1 mouse cellular context compared by ENCODE assay signal in genomic region chr1:160982887-160983286, GRCm38 (mm10).
TF ChIP-seq lines count a peak whose summit lies in the region.

No protein-coding gene starts in this region.

TF ChIP-seq in CH12.LX, 34 proteins besides CTCF, POLR2A, EP300 and RAD21:
- TF ChIP-seq GABPA (IDR thresholded peaks at IDR 0.05; ENCODE audit: insufficient replicate concordance, low read depth, low read length) (no peak), POLR2AphosphoS2 (IDR thresholded peaks at IDR 0.05; ENCODE audit: low read depth, low read length) (no peak), USF2 (conservative IDR thresholded peaks at IDR 0.05; ENCODE audit: low read depth, low read length) (no peak), JUN (IDR thresholded peaks at IDR 0.05; ENCODE audit: insufficient read depth, low read depth, low read length) (no peak), ZNF384 (IDR thresholded peaks at IDR 0.05; ENCODE audit: low read depth, low read length) (no peak), RCOR1 (conservative IDR thresholded peaks at IDR 0.05; ENCODE audit: low read depth, low read length) (no peak)
TF ChIP-seq in CH12.LX: peak in this region for 0.
